Mouse (Mus musculus) yolk sac, embryonic 10.5 days (tissue): ENCODE measurements around the gene Tjp1.

ENCODE experiments used
- DNase-seq: peaks from one replicate; pipeline ENCODE4 v3.0.0-alpha.2; 2017; ENCODE audit warnings: low spot score

The Tjp1 gene

DNA sequence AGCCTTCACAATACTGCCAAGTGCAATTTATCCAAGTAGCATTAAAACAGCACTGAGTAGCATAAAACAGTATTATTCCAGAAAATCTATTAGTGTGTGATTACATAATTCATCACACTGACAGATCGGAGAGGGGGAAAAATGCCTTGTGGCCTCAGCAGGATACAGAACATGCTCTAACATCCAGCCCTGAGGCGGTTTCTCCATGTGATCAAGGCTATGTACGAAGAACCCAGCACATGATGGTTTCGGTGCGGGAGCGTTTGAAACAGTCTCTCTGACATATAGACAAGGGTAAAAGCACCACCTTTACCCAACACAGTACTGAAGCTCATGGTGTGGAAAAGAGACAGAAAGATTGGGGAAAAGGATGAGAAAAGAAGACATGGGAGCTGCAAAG is 38.4 kb downstream of the Tjp1 start:
- no peak for DNase-seq

DNA sequence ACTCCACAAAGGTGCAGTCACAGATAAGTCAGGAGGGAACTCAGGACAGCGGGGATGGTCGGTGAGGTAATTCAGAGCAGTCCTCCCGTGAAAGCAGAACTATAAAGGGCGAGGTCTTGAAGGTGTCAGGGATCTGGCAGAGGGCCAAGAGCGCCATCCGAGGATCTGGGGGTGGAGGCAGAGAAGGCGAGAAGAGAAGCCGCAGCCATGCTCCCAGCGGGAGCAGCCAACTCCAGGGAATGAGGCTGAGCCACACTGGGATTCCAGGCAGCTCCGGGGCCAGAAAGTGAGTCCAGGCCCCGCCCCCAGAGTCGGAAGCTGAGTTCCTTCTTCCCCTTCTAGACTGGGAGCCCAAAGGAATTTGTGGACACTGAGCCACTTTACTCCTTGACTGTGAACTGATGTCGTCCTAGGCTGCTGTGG is 41.3 kb downstream of the Tjp1 start:
- DNase-seq, result peak; percentile 55

GRCm38 (mm10) chr7:65484170-65484778 is 43.3 kb downstream of the Tjp1 start:
- DNase-seq, result no peak

- DNase-seq, result peak; percentile 32
Observed at GRCm38 (mm10) chr7:65482216-65482615, 45.4 kb downstream of the Tjp1 start.

GRCm38 (mm10) chr7:65472048-65472447 is 55.5 kb downstream of the Tjp1 start:
- DNase-seq, result no peak

DNA sequence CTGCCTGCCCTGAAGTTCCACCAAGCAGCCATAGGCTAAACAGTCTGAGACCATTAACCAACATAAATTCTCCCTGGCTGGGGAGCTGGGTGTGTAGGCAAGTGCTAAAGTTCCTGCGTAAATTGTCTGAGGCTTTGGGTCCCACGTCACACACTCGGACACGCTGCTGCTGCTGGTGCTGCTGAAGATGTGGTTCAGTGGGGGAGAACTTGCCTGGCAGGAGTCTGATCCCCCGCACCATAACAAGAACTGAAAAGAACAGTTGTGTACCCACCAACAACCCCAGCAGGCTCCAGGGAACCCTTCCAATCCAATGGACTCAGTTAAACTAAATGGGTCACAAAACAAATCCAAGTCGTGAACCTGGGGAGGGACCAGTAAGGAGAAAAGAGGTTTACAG is 56.2 kb downstream of the Tjp1 start:
- DNase-seq, result no peak

GRCm38 (mm10) chr7:65470214-65470613 is 57.4 kb downstream of the Tjp1 start:
- no peak for DNase-seq

DNA sequence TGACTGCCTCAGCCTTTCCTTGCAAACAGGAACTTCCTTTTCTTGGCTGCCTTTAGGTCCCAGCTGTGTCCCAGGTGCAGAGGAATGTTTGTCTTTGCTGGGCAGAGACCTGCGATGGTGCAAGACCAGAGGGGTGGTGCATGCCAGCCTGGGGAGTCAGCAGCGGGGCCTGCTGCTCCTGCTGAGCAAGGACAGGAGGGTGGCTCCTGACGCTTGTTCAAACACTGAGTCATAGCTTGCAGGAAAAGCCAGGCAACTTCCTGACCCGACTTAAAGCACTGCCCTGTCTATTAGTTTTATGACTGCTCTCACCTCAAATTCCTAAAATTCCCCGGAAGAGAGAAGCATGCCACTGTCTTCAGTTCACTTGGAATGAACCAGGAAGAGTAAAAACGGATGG is 57.9 kb downstream of the Tjp1 start:
- DNase-seq, result peak; percentile 78

GRCm38 (mm10) chr7:65468191-65468590 is 59.4 kb downstream of the Tjp1 start:
- no peak for DNase-seq

DNA sequence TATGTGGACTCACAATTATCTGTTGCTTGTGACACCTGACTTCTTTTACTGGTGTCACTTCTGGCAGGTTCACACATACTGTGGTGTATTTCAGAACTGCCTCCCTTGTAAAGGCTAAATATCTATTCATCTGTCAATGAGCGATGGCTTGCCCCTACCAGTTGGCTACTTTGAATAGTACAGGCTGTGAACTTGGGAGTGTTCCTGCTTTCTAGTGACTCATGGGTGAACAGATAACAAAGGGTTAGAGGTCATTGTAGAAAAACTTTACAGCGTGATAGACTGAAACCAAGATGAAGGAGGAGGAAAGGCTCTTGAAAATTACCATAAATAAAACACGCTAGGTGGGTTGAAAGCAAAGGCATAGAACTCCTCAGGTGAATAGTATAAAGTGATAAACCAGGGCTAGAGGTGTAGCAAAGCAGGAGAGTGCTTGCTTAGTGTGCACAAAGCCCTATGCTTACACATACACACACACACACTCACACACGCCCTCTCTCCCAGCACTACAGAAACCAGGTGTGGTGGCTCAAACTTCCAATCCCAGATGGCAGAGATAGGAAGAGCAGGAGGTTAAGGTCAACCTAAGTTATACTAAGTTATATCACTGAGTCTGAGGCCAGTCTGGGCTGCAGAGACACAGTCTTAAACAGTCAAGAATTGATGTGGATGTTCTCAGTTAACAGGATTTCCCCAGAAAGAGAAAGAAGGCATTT is 60.1 kb downstream of the Tjp1 start:
- DNase-seq, result no peak

GRCm38 (mm10) chr7:65466137-65466536 is 61.4 kb downstream of the Tjp1 start:
- DNase-seq, result no peak

- no peak for DNase-seq
Observed at GRCm38 (mm10) chr7:65464518-65465037, 63.0 kb downstream of the Tjp1 start.

GRCm38 (mm10) chr7:65463438-65463837 is 64.1 kb downstream of the Tjp1 start:
- DNase-seq, result no peak

DNA sequence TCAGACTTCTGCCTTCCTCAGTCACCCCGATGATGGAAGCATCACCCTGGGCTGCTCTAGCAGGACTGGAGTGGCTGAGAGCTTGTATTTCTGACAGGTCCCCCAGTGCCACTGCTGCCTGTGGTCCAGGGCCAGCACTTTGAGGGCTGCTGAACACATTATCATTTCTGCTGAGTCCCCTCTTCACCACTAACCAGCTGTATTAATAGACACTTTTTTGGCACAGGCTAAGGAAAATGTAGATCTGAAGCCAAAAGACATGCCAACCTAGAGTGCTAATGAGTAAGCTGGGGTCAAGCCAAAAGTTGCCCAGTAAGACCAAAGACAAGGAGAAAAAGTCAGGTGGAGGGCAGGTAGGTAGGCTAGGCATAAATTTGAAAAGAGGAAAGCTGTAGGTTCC is 66.2 kb downstream of the Tjp1 start:
- no peak for DNase-seq

DNA sequence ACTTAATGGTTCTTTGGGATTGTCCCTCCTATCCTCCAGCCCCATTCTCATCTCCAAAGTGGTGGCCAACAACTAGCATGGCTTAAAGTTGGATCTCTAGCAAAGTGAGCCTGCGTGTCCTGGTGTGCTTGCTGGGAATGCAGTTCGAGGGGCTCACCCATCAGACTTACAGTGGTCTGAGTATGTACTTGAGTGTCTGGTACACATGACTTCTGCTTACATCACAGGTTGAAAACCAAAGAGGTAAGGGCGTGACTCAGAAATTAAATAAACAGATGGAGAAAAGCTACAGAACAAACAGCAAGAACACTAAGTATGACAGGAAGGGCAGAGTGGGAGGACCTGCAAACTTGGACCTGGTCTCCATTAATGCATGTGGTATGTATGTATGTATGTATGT is 67.4 kb downstream of the Tjp1 start:
- DNase-seq, result no peak

DNA sequence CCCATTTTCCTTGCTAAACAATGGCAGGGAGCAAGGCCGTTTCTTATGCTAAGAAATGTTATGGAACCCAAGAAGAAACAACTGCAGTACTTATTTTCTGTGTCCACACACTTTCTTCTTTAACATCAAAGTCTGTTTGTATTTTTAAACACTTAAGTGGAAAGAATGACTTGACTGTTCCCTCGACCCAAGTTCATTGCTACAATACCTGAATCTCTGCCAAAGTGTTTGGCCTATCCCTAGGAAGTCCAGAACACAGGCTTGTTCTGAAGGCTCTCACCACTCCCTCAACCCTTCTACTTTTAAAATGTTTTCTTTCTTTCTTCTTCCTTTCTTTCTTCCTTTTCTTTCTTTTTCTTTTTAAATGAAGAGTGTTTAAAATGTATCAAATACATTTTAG is 71.5 kb downstream of the Tjp1 start:
- DNase-seq, result no peak

- no peak for DNase-seq
Observed at GRCm38 (mm10) chr7:65455208-65455607, 72.4 kb downstream of the Tjp1 start.

GRCm38 (mm10) chr7:65454269-65454668 is 73.3 kb downstream of the Tjp1 start:
- no peak for DNase-seq

DNA sequence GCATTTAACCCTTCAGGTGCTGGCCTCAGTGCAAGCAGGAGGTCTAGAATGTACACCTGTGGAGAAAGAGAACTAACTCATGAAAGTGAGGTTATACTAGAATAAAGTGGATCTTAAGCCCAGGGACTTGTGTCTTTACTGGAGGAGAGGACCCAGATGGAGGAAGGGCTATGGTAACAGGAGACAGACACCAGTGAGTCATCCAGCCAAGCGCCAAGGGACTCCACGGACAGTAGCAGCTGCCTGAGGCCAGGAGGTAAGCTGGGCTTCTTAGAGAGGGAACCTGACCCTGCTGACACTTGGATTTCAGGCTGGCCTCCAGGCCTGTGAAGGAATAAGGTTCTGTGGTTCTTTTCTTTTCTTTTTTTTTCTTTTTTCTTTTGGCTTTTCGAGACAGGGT is 75.3 kb downstream of the Tjp1 start:
- DNase-seq, result no peak

DNA sequence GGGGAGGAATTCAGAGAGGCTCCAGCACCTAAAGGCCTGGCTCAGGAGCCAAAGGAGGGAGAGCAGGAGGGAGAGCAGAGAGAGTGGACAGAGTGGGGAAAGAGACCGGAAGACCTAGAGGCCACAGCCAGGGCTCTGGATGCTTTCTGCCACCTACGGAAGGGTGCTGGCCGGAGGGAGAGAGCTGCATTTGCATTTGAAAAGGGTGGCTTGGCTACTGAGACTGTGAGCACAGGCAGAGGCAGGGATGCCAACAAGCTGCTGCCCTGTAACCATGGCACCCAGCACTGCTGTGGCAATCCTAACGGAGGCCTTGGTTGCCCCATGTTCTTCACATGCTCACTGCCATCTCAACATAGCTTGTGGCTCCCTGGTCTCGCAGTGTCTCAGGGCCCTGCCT is 77.4 kb downstream of the Tjp1 start:
- no peak for DNase-seq

DNA sequence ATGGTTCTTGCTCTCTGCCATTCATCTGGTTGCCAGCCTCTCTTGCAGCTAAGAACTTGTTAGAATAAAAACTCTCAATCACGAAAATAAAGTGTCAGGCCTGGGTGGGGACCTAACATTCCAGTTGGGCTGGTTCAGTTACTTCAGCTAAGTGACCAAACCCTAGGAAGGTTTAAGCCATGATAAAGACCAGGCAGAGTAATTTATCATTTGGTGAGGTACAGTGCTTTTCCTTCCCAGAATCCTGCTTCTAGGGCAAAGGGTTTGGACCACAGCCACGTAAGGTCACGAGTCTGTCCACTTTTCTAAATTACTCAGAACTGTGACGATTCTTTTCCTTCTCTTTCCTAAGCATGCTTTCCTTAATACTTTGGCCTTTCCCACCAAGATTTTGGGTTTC is 86.1 kb downstream of the Tjp1 start:
- no peak for DNase-seq

GRCm38 (mm10) chr7:65439518-65439917 is 88.1 kb downstream of the Tjp1 start:
- DNase-seq, result no peak

DNA sequence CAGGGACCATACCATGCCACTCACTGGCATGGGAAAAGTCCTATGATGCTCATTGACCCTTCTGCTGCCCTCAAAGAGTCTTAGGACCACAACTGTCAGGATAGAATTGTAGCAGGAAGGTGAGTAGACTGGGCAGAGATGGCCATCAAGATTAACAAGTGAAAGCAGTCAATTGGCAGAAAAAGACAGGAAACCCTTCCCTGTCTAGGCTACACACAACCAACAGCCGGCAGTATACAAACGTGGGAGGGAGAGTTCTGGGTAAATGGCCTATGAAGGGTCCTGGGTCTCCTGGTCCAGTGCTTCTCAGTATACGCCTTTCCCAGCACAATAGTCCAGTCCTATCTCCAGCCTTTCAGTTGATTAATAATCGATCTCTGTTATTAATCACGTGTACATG is 89.4 kb downstream of the Tjp1 start:
- no peak for DNase-seq

DNA sequence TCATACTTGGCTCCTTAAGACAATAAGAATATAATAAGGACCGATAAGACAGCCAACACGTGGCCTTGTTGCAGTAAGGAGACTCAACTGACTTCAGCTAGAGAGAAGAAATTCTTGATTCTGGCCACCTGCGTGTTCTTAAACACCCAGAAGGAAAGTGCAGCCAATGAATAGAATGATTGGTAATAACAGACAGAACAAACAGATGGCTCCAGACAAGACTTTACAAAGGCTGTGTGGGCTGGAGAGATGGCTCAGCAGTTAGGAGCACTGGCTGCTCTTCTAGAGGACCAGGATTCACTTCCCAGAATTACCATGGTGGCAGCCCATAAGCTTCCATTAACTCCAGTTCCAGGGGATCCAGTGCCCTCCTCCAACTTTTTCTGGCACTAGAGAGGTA is 90.7 kb downstream of the Tjp1 start:
- DNase-seq, result no peak
